Mouse (Mus musculus): ENCODE measurements at regions not wholly inside any gene's neighbourhood (a gene's known extent, or its start where the extent isn't known, plus 50 kb on each side); places are given as distances from the start of the nearest gene placed in this dataset.

- no peak for TF ChIP-seq USF1 (IDR thresholded peaks at IDR 0.05; ENCODE audit: low read depth)
- TF ChIP-seq CEBPB (IDR thresholded peaks at IDR 0.05; ENCODE audit: low read depth), result no peak
- Histone ChIP-seq H3K27me3 (ENCODE audit: control insufficient read depth, insufficient read depth, insufficient read length) (no peaks in the 10 kb centered on the region), H3K36me3 (ENCODE audit: control insufficient read depth, insufficient read depth) (no peaks in the 10 kb centered on the region), H3K79me2 (ENCODE audit: control insufficient read depth, insufficient read depth) (no peaks in the 10 kb centered on the region), H3K79me3 (ENCODE audit: low read depth) (no peaks in the 10 kb centered on the region), H3K4me3 (ENCODE audit: insufficient read depth, poor library complexity, severe bottlenecking) (no peak overlapping the region), H3ac (ENCODE audit: control insufficient read depth, insufficient read length, low read depth) (no peak overlapping the region)
Observed at GRCm38 (mm10) chr3:147531608-147532180, 679.5 kb downstream of the Ttll7 start.
